Mouse (Mus musculus): ENCODE measurements around the gene Timm13. TPM values are rescaled to one million over a fixed set of nuclear protein-coding genes. Genes with fewer than 3 reads are reported as not detected.
A peak's percentile ranks its signal among the peaks of the same experiment; 100 is the strongest.

Timm13 gene
- polyA plus RNA-seq, 1 experiment: 474 TPM

DNA sequence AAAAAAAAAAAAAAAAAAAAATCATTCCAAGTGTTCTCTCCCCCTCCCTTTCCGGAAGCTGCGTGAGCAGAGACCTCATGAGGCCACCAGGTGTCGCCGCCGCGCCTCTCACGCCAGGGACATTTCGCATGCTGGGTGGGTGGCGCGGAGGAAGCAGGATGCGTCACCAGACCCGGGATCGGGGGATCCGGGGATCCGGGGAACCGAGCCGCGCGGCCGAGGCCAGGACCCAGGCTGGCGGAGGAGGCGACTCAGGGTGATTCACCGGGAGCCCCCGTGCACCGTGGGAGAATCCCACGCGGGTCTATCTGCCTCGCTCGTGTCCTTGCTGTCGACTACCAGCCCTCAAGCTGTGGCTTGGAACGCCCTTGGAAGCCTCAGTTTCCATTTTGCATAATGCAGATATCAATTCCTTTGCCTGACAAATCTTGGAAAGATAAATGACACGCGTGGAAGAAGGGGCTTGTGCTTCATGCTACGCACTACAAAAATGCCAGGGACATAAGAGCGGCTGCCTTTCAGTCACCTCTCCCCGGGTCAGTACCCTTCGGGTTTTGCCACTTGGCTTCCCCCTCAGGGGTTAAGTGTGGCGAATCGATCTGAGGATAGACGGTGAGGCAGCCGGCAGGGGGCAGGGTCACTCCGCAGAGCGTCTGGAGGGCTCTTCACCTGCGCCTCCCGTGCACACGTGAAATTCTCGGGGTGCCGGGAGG is 28.0 kb upstream of the Timm13 start:
- Histone ChIP-seq H3K4me1 (ENCODE audit: control insufficient read depth, insufficient read depth, low read length) (peaks cover 7% of the 10 kb centered on the region; the same call in 1 of the 2 replicates), H3K4me3 (ENCODE audit: insufficient read depth, low read depth, low read length) (peak overlapping the region; percentile 61), H3K27me3 (replicated peaks; ENCODE audit: control insufficient read depth, insufficient read depth, low read length) (no peaks in the 10 kb centered on the region), H3K36me3 (ENCODE audit: control insufficient read depth, insufficient read depth, low read length) (no peaks in the 10 kb centered on the region), H3K27ac (ENCODE audit: insufficient read depth, low read depth, low read length) (peak overlapping the region; percentile 53; the same call in 1 of the 2 replicates)
- no peak for TF ChIP-seq POLR2A (IDR thresholded peaks at IDR 0.05; ENCODE audit: low read depth, low read length)
- peak; percentile 80 for TF ChIP-seq CTCF (conservative IDR thresholded peaks at IDR 0.05; ENCODE audit: insufficient read depth, insufficient read length, low read depth, low read length)
- DNase-seq: peak; percentile 93
- WGBS: 1% methylated on average over 48 of the region's 48 CpGs

- Histone ChIP-seq H3K27ac (ENCODE audit: insufficient read depth, low read depth, low read length) (no peak overlapping the region), H3K36me3 (ENCODE audit: control insufficient read depth, insufficient read depth, low read length) (no peaks in the 10 kb centered on the region), H3K4me1 (ENCODE audit: control insufficient read depth, insufficient read depth, low read length) (peaks cover 5% of the 10 kb centered on the region; the same call in 1 of the 2 replicates), H3K4me3 (ENCODE audit: insufficient read depth, low read depth, low read length) (no peak overlapping the region), H3K27me3 (replicated peaks; ENCODE audit: control insufficient read depth, insufficient read depth, low read length) (no peaks in the 10 kb centered on the region)
- no peak for TF ChIP-seq POLR2A (IDR thresholded peaks at IDR 0.05; ENCODE audit: low read depth, low read length)
- no peak for TF ChIP-seq CTCF (conservative IDR thresholded peaks at IDR 0.05; ENCODE audit: insufficient read depth, insufficient read length, low read depth, low read length)
- WGBS: 57% methylated on average over 3 of the region's 3 CpGs
- DNase-seq: no peak
Measured at GRCm38 (mm10) chr10:80925472-80925871, 24.7 kb upstream of the Timm13 start.

GRCm38 (mm10) chr10:80921923-80922322 is 21.2 kb upstream of the Timm13 start:
- no peak overlapping the region for H3K27ac ChIP-seq (ENCODE audit: insufficient read depth, low read depth, low read length)
- H3K27me3 ChIP-seq (replicated peaks; ENCODE audit: control insufficient read depth, insufficient read depth, low read length): no peaks in the 10 kb centered on the region
- H3K36me3 ChIP-seq (ENCODE audit: control insufficient read depth, insufficient read depth, low read length): no peaks in the 10 kb centered on the region
- WGBS: 12% methylated on average over 16 of the region's 16 CpGs
- DNase-seq: peak; percentile 54
- H3K4me3 ChIP-seq (ENCODE audit: insufficient read depth, low read depth, low read length): peak overlapping the region; percentile 40
- no peak for TF ChIP-seq CTCF (conservative IDR thresholded peaks at IDR 0.05; ENCODE audit: insufficient read depth, insufficient read length, low read depth, low read length)
- no peak for TF ChIP-seq POLR2A (IDR thresholded peaks at IDR 0.05; ENCODE audit: low read depth, low read length)
- no peaks in the 10 kb centered on the region for H3K4me1 ChIP-seq (ENCODE audit: control insufficient read depth, insufficient read depth, low read length)

DNA sequence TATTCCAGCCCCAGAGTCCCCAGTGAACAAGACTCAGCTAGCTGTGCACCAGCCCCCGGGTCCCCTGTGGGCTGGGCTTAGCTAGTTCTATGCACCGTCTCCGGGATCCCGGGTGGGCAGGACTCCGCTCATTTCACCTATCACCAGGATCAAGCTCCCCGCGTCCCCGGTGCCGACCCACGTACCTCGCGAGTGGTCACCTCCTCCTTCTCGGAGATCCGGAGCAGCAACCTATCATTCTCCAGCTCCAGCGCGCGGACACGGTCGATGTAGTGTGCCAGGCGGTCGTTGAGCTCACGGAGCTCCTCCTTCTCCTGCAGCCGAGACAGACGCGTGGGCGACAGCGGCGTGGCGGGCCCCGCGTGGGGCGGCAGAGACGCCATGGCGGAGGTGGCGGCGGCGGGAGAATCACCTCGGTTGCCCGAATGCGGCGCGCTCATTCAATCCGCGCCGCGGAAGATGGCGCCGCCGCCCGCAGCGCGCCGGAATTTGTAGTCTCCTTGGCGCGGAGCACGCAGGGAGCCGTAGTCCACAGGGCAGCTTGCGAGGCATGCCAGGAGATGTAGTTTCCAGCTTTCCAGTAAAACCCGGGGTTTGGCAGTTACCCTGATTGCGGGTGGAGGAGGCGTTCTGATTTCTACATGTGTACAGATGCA is 17.1 kb upstream of the Timm13 start, which contains the start of gene Lmnb2:
Gene Lmnb2, minus strand, starts transcription at position 467 of the 656 bp plus-strand sequence.
- peak within 1 kb of the TSS; percentile 90 for H3K4me3 ChIP-seq (ENCODE audit: insufficient read depth, low read depth, low read length)
- TF ChIP-seq POLR2A (IDR thresholded peaks at IDR 0.05; ENCODE audit: low read depth, low read length) (no peak), CTCF (conservative IDR thresholded peaks at IDR 0.05; ENCODE audit: insufficient read depth, insufficient read length, low read depth, low read length) (no peak)
- H3K27ac ChIP-seq (ENCODE audit: insufficient read depth, low read depth, low read length): no peak within 1 kb of the TSS
- H3K4me1 ChIP-seq (ENCODE audit: control insufficient read depth, insufficient read depth, low read length): 0 out of 2 replicates have a peak, but pooled peaks cover 7% of the 10 kb centered on the region
- WGBS: 1% methylated on average over 61 of the region's 61 CpGs
- peak; percentile 83 for DNase-seq
- no peaks in the 10 kb centered on the region for H3K36me3 ChIP-seq (ENCODE audit: control insufficient read depth, insufficient read depth, low read length)
- no peaks in the 10 kb centered on the region for H3K27me3 ChIP-seq (replicated peaks; ENCODE audit: control insufficient read depth, insufficient read depth, low read length)

DNA sequence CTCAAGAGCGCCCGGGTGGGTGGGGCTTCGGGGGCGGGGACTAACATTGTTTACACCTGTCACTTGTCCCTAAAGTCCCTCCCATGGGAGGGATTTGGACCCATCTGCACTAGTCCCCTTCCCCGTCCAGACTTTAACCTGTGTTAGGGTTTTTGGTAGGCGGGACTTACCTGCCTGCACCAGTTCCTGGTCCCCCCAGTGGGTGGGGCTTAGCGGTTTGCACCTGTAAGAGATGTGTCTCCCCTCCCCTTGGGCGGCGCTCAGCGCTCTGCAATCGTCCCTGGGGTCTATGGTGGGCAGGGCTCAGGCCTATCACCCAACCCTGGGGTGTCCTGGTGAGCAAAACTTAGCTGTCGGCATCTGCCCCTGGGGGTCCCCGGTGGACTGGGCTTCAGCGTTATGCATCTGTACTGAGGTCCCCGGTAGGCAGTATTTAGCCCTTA is 16.6 kb upstream of the Timm13 start:
- DNase-seq: peak; percentile 63
- no peaks in the 10 kb centered on the region for H3K27me3 ChIP-seq (replicated peaks; ENCODE audit: control insufficient read depth, insufficient read depth, low read length)
- H3K27ac ChIP-seq (ENCODE audit: insufficient read depth, low read depth, low read length): no peak overlapping the region
- no peaks in the 10 kb centered on the region for H3K36me3 ChIP-seq (ENCODE audit: control insufficient read depth, insufficient read depth, low read length)
- H3K4me3 ChIP-seq (ENCODE audit: insufficient read depth, low read depth, low read length): peak overlapping the region; percentile 90
- TF ChIP-seq CTCF (conservative IDR thresholded peaks at IDR 0.05; ENCODE audit: insufficient read depth, insufficient read length, low read depth, low read length) (no peak), POLR2A (IDR thresholded peaks at IDR 0.05; ENCODE audit: low read depth, low read length) (no peak)
- under 1% methylated on average over 15 of the region's 15 CpGs for WGBS
- H3K4me1 ChIP-seq (ENCODE audit: control insufficient read depth, insufficient read depth, low read length): 0 out of 2 replicates have a peak, but pooled peaks cover 7% of the 10 kb centered on the region

- WGBS: 85% methylated on average over 4 of the region's 4 CpGs
Measured at GRCm38 (mm10) chr10:80915736-80916135, 15.0 kb upstream of the Timm13 start.

GRCm38 (mm10) chr10:80915260-80915659 is 14.5 kb upstream of the Timm13 start:
- no peak for DNase-seq
- Histone ChIP-seq H3K4me1 (ENCODE audit: control insufficient read depth, insufficient read depth, low read length) (0 out of 2 replicates have a peak, but pooled peaks cover 7% of the 10 kb centered on the region), H3K4me3 (ENCODE audit: insufficient read depth, low read depth, low read length) (no peak overlapping the region), H3K36me3 (ENCODE audit: control insufficient read depth, insufficient read depth, low read length) (no peaks in the 10 kb centered on the region), H3K27ac (ENCODE audit: insufficient read depth, low read depth, low read length) (no peak overlapping the region), H3K27me3 (replicated peaks; ENCODE audit: control insufficient read depth, insufficient read depth, low read length) (no peaks in the 10 kb centered on the region)
- WGBS: 61% methylated on average over 2 of the region's 2 CpGs
- TF ChIP-seq CTCF (conservative IDR thresholded peaks at IDR 0.05; ENCODE audit: insufficient read depth, insufficient read length, low read depth, low read length): no peak
- TF ChIP-seq POLR2A (IDR thresholded peaks at IDR 0.05; ENCODE audit: low read depth, low read length): no peak

More at GRCm38 (mm10) chr10:80915736-80916135, 15.0 kb upstream of the Timm13 start:
- H3K4me3 ChIP-seq (ENCODE audit: insufficient read depth, low read depth, low read length): no peak overlapping the region
- H3K27ac ChIP-seq (ENCODE audit: insufficient read depth, low read depth, low read length): no peak overlapping the region
- H3K4me1 ChIP-seq (ENCODE audit: control insufficient read depth, insufficient read depth, low read length): 0 out of 2 replicates have a peak, but pooled peaks cover 7% of the 10 kb centered on the region
- H3K27me3 ChIP-seq (replicated peaks; ENCODE audit: control insufficient read depth, insufficient read depth, low read length): no peaks in the 10 kb centered on the region
- DNase-seq: no peak
- no peaks in the 10 kb centered on the region for H3K36me3 ChIP-seq (ENCODE audit: control insufficient read depth, insufficient read depth, low read length)
- TF ChIP-seq POLR2A (IDR thresholded peaks at IDR 0.05; ENCODE audit: low read depth, low read length): no peak
- no peak for TF ChIP-seq CTCF (conservative IDR thresholded peaks at IDR 0.05; ENCODE audit: insufficient read depth, insufficient read length, low read depth, low read length)

Measured in kidney, adult 2 months (tissue).